Mouse (Mus musculus): ENCODE measurements around the gene Mrps27. TPM values are rescaled to one million over a fixed set of nuclear protein-coding genes. Genes with fewer than 3 reads are reported as not detected.

Gene Mrps27
- polyA plus RNA-seq, 1 experiment from 2014 or later = 48.1 TPM

DNA sequence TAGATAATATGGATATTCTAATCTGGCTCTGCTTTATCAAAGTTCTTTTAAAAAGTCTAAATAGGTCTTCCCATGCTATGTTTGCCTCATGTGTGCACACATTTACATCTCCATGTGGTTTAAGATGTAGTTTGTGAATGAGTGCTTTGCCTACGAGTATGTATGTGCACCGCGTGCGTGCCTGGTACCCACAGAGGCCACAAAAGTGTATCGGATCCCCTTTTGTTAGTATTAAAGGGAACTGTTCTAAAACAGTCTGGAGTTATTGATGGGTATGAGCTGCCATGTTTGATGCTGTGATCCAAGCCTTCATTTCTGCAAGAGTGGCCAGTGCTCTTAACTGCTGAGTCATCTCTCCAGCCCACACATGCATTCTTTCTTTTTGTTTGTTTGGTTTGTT is 26.7 kb downstream of the Mrps27 start:
- Histone ChIP-seq H3K9ac (ENCODE audit: low read depth, low read length) (no peak overlapping the region), H3K27ac (replicated peaks; ENCODE audit: low read depth, low read length) (no peak overlapping the region), H3K4me2 (ENCODE audit: low read depth, low read length) (no peak overlapping the region), H3K9me3 (ENCODE audit: control insufficient read depth, low read length) (no peaks in the 10 kb centered on the region), H3K4me1 (ENCODE audit: control insufficient read depth, insufficient read depth, low read length) (no peaks in the 10 kb centered on the region), H3K36me3 (ENCODE audit: control insufficient read depth, insufficient read depth, low read length) (peaks cover 15% of the 10 kb centered on the region), H3K27me3 (replicated peaks; ENCODE audit: control insufficient read depth, insufficient read depth, low read length) (no peaks in the 10 kb centered on the region), H3K4me3 (ENCODE audit: low read depth, low read length) (no peak overlapping the region)
- 93% methylated on average over 5 of the region's 5 CpGs for WGBS
- ATAC-seq (ENCODE audit: low read depth) (no peak), DNase-seq (ENCODE audit: low spot score) (no peak)

GRCm38 (mm10) chr13:99373684-99374083 is 29.1 kb downstream of the Mrps27 start:
- Histone ChIP-seq H3K9me3 (ENCODE audit: control insufficient read depth, low read length) (no peaks in the 10 kb centered on the region), H3K36me3 (ENCODE audit: control insufficient read depth, insufficient read depth, low read length) (peaks cover 1% of the 10 kb centered on the region; the same call in 1 of the 2 replicates), H3K27me3 (replicated peaks; ENCODE audit: control insufficient read depth, insufficient read depth, low read length) (no peaks in the 10 kb centered on the region), H3K4me1 (ENCODE audit: control insufficient read depth, insufficient read depth, low read length) (no peaks in the 10 kb centered on the region; the same call in 1 of the 2 replicates), H3K9ac (ENCODE audit: low read depth, low read length) (0 out of 2 replicates have a peak overlapping the region, but pooled peaks have one; percentile 0), H3K4me2 (ENCODE audit: low read depth, low read length) (no peak overlapping the region), H3K27ac (replicated peaks; ENCODE audit: low read depth, low read length) (no peak overlapping the region; the same call in 1 of the 2 replicates), H3K4me3 (ENCODE audit: low read depth, low read length) (no peak overlapping the region)
- ATAC-seq (ENCODE audit: low read depth) = peak; percentile 48; the same call in 1 of the 2 replicates
- 61% methylated on average over 7 of the region's 7 CpGs for WGBS
- DNase-seq (ENCODE audit: low spot score) = peak; percentile 31

DNA sequence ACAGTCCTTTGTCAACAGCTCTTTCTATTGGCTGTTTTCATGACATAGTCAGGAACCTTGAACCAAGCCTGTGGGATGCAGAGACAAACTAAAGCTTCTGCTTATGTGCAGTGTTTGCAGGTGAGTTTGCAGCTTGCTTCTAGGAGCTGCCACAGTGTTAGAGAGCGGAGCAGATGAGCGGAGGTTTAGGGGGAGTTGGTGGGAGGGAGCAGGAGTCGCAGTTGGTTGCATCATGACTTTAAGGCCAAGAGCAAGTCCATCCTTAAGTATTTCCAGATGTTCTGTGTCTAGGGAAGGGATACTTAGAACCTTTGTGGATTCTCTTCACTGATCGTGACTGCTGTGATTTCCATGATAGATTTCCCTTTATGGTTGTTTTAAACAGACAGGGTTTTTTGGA is 29.6 kb downstream of the Mrps27 start:
- WGBS = 45% methylated on average over 4 of the region's 4 CpGs
- H3K36me3 ChIP-seq (ENCODE audit: control insufficient read depth, insufficient read depth, low read length) = no peaks in the 10 kb centered on the region; the same call in 1 of the 2 replicates
- no peak overlapping the region for H3K4me3 ChIP-seq (ENCODE audit: low read depth, low read length)
- ATAC-seq (ENCODE audit: low read depth) (peak; percentile 48; the same call in 1 of the 2 replicates), DNase-seq (ENCODE audit: low spot score) (peak; percentile 50)
- H3K4me2 ChIP-seq (ENCODE audit: low read depth, low read length) = no peak overlapping the region
- H3K27ac ChIP-seq (replicated peaks; ENCODE audit: low read depth, low read length) = no peak overlapping the region; the same call in 1 of the 2 replicates
- no peaks in the 10 kb centered on the region for H3K9me3 ChIP-seq (ENCODE audit: control insufficient read depth, low read length)
- H3K27me3 ChIP-seq (replicated peaks; ENCODE audit: control insufficient read depth, insufficient read depth, low read length) = no peaks in the 10 kb centered on the region
- H3K4me1 ChIP-seq (ENCODE audit: control insufficient read depth, insufficient read depth, low read length) = no peaks in the 10 kb centered on the region; the same call in 1 of the 2 replicates
- H3K9ac ChIP-seq (ENCODE audit: low read depth, low read length) = no peak overlapping the region

GRCm38 (mm10) chr13:99375550-99375949 is 31.0 kb downstream of the Mrps27 start:
- Histone ChIP-seq H3K36me3 (ENCODE audit: control insufficient read depth, insufficient read depth, low read length) (no peaks in the 10 kb centered on the region), H3K27ac (replicated peaks; ENCODE audit: low read depth, low read length) (no peak overlapping the region), H3K27me3 (replicated peaks; ENCODE audit: control insufficient read depth, insufficient read depth, low read length) (no peaks in the 10 kb centered on the region), H3K4me2 (ENCODE audit: low read depth, low read length) (no peak overlapping the region), H3K9ac (ENCODE audit: low read depth, low read length) (no peak overlapping the region), H3K4me1 (ENCODE audit: control insufficient read depth, insufficient read depth, low read length) (no peaks in the 10 kb centered on the region; the same call in 1 of the 2 replicates), H3K9me3 (ENCODE audit: control insufficient read depth, low read length) (no peaks in the 10 kb centered on the region), H3K4me3 (ENCODE audit: low read depth, low read length) (no peak overlapping the region)
- ATAC-seq (ENCODE audit: low read depth) (0 out of 2 replicates have a peak, but pooled peaks have one; percentile 55), DNase-seq (ENCODE audit: low spot score) (peak; percentile 89)
- 30% methylated on average over 6 of the region's 6 CpGs for WGBS

DNA sequence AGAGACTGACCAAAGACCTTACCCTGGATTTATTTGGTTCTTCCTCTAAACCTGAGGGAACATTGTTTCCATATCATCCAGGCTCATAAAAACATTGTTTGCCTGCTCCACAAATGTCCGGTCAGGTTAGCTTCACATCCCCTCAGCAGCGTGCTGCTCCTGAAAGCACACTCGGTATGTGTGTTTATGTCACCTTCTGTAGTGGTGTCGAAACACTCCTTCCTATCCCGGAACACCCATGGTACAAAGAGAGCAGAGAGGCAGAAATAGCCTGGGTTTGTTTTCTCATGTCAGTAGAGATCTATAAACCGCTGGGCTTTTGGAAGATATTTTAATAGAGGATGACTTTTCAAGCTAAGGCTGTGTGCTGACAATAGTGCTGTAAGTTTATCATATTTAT is 32.5 kb downstream of the Mrps27 start:
- no peaks in the 10 kb centered on the region for H3K27me3 ChIP-seq (replicated peaks; ENCODE audit: control insufficient read depth, insufficient read depth, low read length)
- no peak overlapping the region for H3K27ac ChIP-seq (replicated peaks; ENCODE audit: low read depth, low read length)
- H3K4me3 ChIP-seq (ENCODE audit: low read depth, low read length) = no peak overlapping the region
- H3K36me3 ChIP-seq (ENCODE audit: control insufficient read depth, insufficient read depth, low read length) = 0 out of 2 replicates have a peak, but pooled peaks cover 5% of the 10 kb centered on the region
- 87% methylated on average over 6 of the region's 6 CpGs for WGBS
- H3K9me3 ChIP-seq (ENCODE audit: control insufficient read depth, low read length) = no peaks in the 10 kb centered on the region
- ATAC-seq (ENCODE audit: low read depth) (no peak), DNase-seq (ENCODE audit: low spot score) (no peak)
- H3K4me1 ChIP-seq (ENCODE audit: control insufficient read depth, insufficient read depth, low read length) = no peaks in the 10 kb centered on the region; the same call in 1 of the 2 replicates
- no peak overlapping the region for H3K9ac ChIP-seq (ENCODE audit: low read depth, low read length)
- no peak overlapping the region for H3K4me2 ChIP-seq (ENCODE audit: low read depth, low read length)

GRCm38 (mm10) chr13:99378223-99378622 is 33.6 kb downstream of the Mrps27 start:
- Histone ChIP-seq H3K27ac (replicated peaks; ENCODE audit: low read depth, low read length) (no peak overlapping the region), H3K4me3 (ENCODE audit: low read depth, low read length) (no peak overlapping the region), H3K9me3 (ENCODE audit: control insufficient read depth, low read length) (no peaks in the 10 kb centered on the region), H3K27me3 (replicated peaks; ENCODE audit: control insufficient read depth, insufficient read depth, low read length) (no peaks in the 10 kb centered on the region), H3K36me3 (ENCODE audit: control insufficient read depth, insufficient read depth, low read length) (0 out of 2 replicates have a peak, but pooled peaks cover 5% of the 10 kb centered on the region), H3K4me1 (ENCODE audit: control insufficient read depth, insufficient read depth, low read length) (no peaks in the 10 kb centered on the region; the same call in 1 of the 2 replicates), H3K4me2 (ENCODE audit: low read depth, low read length) (no peak overlapping the region), H3K9ac (ENCODE audit: low read depth, low read length) (no peak overlapping the region)
- no peak for ATAC-seq (ENCODE audit: low read depth)
- DNase-seq (ENCODE audit: low spot score) = no peak
- 75% methylated on average over 1 of the region's 1 CpGs for WGBS

DNA sequence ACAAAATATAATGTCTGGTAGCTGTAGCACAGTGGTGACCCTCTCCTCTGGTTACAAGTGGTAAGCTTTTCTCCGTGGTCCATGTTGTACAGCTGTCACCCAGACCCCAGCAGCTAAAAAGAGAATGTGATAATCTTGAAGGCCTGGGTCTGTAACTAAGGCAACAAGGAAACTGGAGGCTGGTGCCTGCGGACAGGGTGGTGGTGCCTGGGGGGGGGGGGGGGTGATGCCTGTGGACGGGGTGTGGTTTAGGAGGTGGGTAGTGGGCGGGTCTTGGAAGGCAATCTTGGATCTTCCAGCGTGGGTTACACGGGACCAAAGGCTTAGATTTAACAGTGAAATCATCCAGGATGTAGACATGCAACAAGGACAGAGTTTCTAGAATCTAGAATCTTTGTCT is 37.8 kb downstream of the Mrps27 start:
- ATAC-seq (ENCODE audit: low read depth) = peak; percentile 17; the same call in 1 of the 2 replicates
- Histone ChIP-seq H3K36me3 (ENCODE audit: control insufficient read depth, insufficient read depth, low read length) (0 out of 2 replicates have a peak, but pooled peaks cover 5% of the 10 kb centered on the region), H3K4me1 (ENCODE audit: control insufficient read depth, insufficient read depth, low read length) (no peaks in the 10 kb centered on the region; the same call in 1 of the 2 replicates), H3K9me3 (ENCODE audit: control insufficient read depth, low read length) (no peaks in the 10 kb centered on the region), H3K4me3 (ENCODE audit: low read depth, low read length) (no peak overlapping the region), H3K9ac (ENCODE audit: low read depth, low read length) (no peak overlapping the region), H3K4me2 (ENCODE audit: low read depth, low read length) (no peak overlapping the region), H3K27ac (replicated peaks; ENCODE audit: low read depth, low read length) (no peak overlapping the region), H3K27me3 (replicated peaks; ENCODE audit: control insufficient read depth, insufficient read depth, low read length) (no peaks in the 10 kb centered on the region)
- WGBS = 61% methylated on average over 5 of the region's 6 CpGs
- DNase-seq (ENCODE audit: low spot score) = no peak

GRCm38 (mm10) chr13:99384555-99385203 is 40.1 kb downstream of the Mrps27 start:
- no peak overlapping the region; the same call in 1 of the 2 replicates for H3K27ac ChIP-seq (replicated peaks; ENCODE audit: low read depth, low read length)
- no peaks in the 10 kb centered on the region for H3K27me3 ChIP-seq (replicated peaks; ENCODE audit: control insufficient read depth, insufficient read depth, low read length)
- no peaks in the 10 kb centered on the region for H3K9me3 ChIP-seq (ENCODE audit: control insufficient read depth, low read length)
- DNase-seq (ENCODE audit: low spot score) = no peak
- H3K4me2 ChIP-seq (ENCODE audit: low read depth, low read length) = no peak overlapping the region
- WGBS = 71% methylated on average over 7 of the region's 7 CpGs
- ATAC-seq (ENCODE audit: low read depth) = no peak
- 0 out of 2 replicates have a peak, but pooled peaks cover 5% of the 10 kb centered on the region for H3K36me3 ChIP-seq (ENCODE audit: control insufficient read depth, insufficient read depth, low read length)
- H3K9ac ChIP-seq (ENCODE audit: low read depth, low read length) = no peak overlapping the region
- no peak overlapping the region for H3K4me3 ChIP-seq (ENCODE audit: low read depth, low read length)
- H3K4me1 ChIP-seq (ENCODE audit: control insufficient read depth, insufficient read depth, low read length) = no peaks in the 10 kb centered on the region

Data from embryonic facial prominence, embryonic 14.5 days (tissue).